Mouse (Mus musculus): ENCODE results near the gene Rph3al. TPM values are rescaled to one million over a fixed set of nuclear protein-coding genes. Genes with fewer than 3 reads are reported as not detected.

Rph3al gene
- polyA plus RNA-seq, 1 experiment from 2014 or later = 14.5 TPM

GRCm38 (mm10) chr11:75785897-75786296, 152.3 kb downstream of the Rph3al start:
- Histone ChIP-seq H3K4me2 (ENCODE audit: low read length) (no peak overlapping the region), H3K36me3 (ENCODE audit: insufficient read depth, low read length) (no peaks in the 10 kb centered on the region), H3K27me3 (ENCODE audit: insufficient read depth, low read length) (no peaks in the 10 kb centered on the region), H3K9me3 (replicated peaks; ENCODE audit: low read length) (no peaks in the 10 kb centered on the region), H3K27ac (no peak overlapping the region), H3K4me3 (replicated peaks; ENCODE audit: low read depth, low read length) (no peak overlapping the region), H3K9ac (ENCODE audit: low read depth, low read length) (no peak overlapping the region), H3K4me1 (replicated peaks; ENCODE audit: insufficient read depth, low read length) (no peaks in the 10 kb centered on the region)
- DNase-seq (ENCODE audit: low spot score) (no peak), ATAC-seq (replicated peaks; ENCODE audit: low FRiP score, low read depth) (no peak)
- 69% methylated on average over 8 of the region's 8 CpGs for WGBS
- TF ChIP-seq CTCF (IDR thresholded peaks at IDR 0.05; ENCODE audit: low read depth) = no peak

DNA sequence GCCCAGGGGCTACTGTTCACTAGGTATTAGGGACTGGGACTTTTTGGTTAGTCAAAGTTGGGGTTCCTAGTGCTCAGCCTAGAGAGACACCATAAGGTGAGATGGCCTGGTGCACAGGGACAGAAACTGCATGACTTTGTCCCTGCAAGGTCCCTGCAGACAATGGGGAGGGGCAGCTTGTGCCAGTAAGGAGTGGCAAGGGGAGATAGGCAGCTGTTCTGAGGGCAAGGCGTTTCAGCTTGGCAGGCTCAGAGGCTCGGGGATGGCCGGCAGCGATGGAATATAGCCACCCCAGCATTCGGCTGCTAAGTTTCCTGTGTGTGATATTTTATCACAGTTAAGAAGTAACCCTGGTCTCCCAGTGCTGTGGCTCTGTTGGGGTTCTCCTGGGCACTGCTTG, 154.4 kb downstream of the Rph3al start:
- H3K9ac ChIP-seq (ENCODE audit: low read depth, low read length) = no peak overlapping the region
- no peaks in the 10 kb centered on the region for H3K4me1 ChIP-seq (replicated peaks; ENCODE audit: insufficient read depth, low read length)
- WGBS = 84% methylated on average over 5 of the region's 5 CpGs
- DNase-seq (ENCODE audit: low spot score) = no peak
- no peak overlapping the region for H3K4me3 ChIP-seq (replicated peaks; ENCODE audit: low read depth, low read length)
- TF ChIP-seq CTCF (IDR thresholded peaks at IDR 0.05; ENCODE audit: low read depth) = no peak
- no peak overlapping the region for H3K27ac ChIP-seq
- H3K9me3 ChIP-seq (replicated peaks; ENCODE audit: low read length) = no peaks in the 10 kb centered on the region
- no peaks in the 10 kb centered on the region for H3K27me3 ChIP-seq (ENCODE audit: insufficient read depth, low read length)
- no peaks in the 10 kb centered on the region for H3K36me3 ChIP-seq (ENCODE audit: insufficient read depth, low read length)
- H3K4me2 ChIP-seq (ENCODE audit: low read length) = no peak overlapping the region
- ATAC-seq (replicated peaks; ENCODE audit: low FRiP score, low read depth) = no peak

GRCm38 (mm10) chr11:75781919-75782318, 156.3 kb downstream of the Rph3al start:
- WGBS = 17% methylated on average over 6 of the region's 6 CpGs
- Histone ChIP-seq H3K9me3 (replicated peaks; ENCODE audit: low read length) (no peaks in the 10 kb centered on the region), H3K4me1 (replicated peaks; ENCODE audit: insufficient read depth, low read length) (no peaks in the 10 kb centered on the region), H3K27ac (no peak overlapping the region), H3K4me2 (ENCODE audit: low read length) (no peak overlapping the region), H3K9ac (ENCODE audit: low read depth, low read length) (no peak overlapping the region), H3K4me3 (replicated peaks; ENCODE audit: low read depth, low read length) (no peak overlapping the region), H3K27me3 (ENCODE audit: insufficient read depth, low read length) (no peaks in the 10 kb centered on the region), H3K36me3 (ENCODE audit: insufficient read depth, low read length) (no peaks in the 10 kb centered on the region)
- peak; percentile 99 for TF ChIP-seq CTCF (IDR thresholded peaks at IDR 0.05; ENCODE audit: low read depth)
- DNase-seq (ENCODE audit: low spot score) = peak; percentile 94
- peak; percentile 67 for ATAC-seq (replicated peaks; ENCODE audit: low FRiP score, low read depth)

Other genes with a start within 250 kb of the Rph3al start
- gene Ywhae, start 205.6 kb downstream of the Rph3al start, polyA plus RNA-seq (2015; fragmentation: Nextera tagmentation; extraction: Ambion mirVana) = 707 and 805 TPM in 2 replicates
- gene Doc2b, start 142.4 kb downstream of the Rph3al start, polyA plus RNA-seq (2015; fragmentation: Nextera tagmentation; extraction: Ambion mirVana) = 0.41 and 0.51 TPM in 2 replicates
- 0.38 and 0.50 TPM in 2 replicates for gene 1700016K19Rik, start 61.5 kb upstream of the Rph3al start, polyA plus RNA-seq (2015; fragmentation: Nextera tagmentation; extraction: Ambion mirVana)
- 39.3 and 43.1 TPM in 2 replicates for gene Rflnb, start 89.4 kb upstream of the Rph3al start, polyA plus RNA-seq (2015; fragmentation: Nextera tagmentation; extraction: Ambion mirVana)
- gene Vps53, start 241.2 kb upstream of the Rph3al start, polyA plus RNA-seq (2015; fragmentation: Nextera tagmentation; extraction: Ambion mirVana) = 39.0 and 44.9 TPM in 2 replicates
- 14.5 and 15.2 TPM in 2 replicates for gene Fam57a, start 241.2 kb upstream of the Rph3al start, polyA plus RNA-seq (2015; fragmentation: Nextera tagmentation; extraction: Ambion mirVana)

All from kidney, postnatal 0 days (tissue).